Mouse (Mus musculus) CH12F3 (cell line): ENCODE measurements around the gene Vwce.

ENCODE experiments used
- in situ Hi-C: fragments of 300-500 bp; cut with MboI; formaldehyde crosslinking; loops from 2 replicates; pipeline ENCODE4 v1.14.3; 2020; ENCODE audit warnings: low sequenced_read_pairs

The Vwce gene

GRCm38 (mm10) chr19:10689470-10690166 is 55.6 kb downstream of the Vwce start:
- in situ Hi-C loops = no loop called here

- in situ Hi-C loops = no loop called here
Observed at GRCm38 (mm10) chr19:10690336-10690735, 56.3 kb downstream of the Vwce start.

- in situ Hi-C loops = no loop called here
Observed at GRCm38 (mm10) chr19:10691121-10691520, 57.1 kb downstream of the Vwce start.

GRCm38 (mm10) chr19:10691660-10692059 is 57.6 kb downstream of the Vwce start:
- in situ Hi-C loops = no loop called here

- in situ Hi-C loops = no loop called here
Observed at GRCm38 (mm10) chr19:10692361-10692760, 58.3 kb downstream of the Vwce start.

GRCm38 (mm10) chr19:10693926-10694682 is 60.1 kb downstream of the Vwce start:
- in situ Hi-C loops = no loop called here

- in situ Hi-C loops = no loop called here
Observed at GRCm38 (mm10) chr19:10695801-10696200, 61.8 kb downstream of the Vwce start.

- in situ Hi-C loops = no loop called here
Observed at GRCm38 (mm10) chr19:10698131-10698991, 64.3 kb downstream of the Vwce start.

GRCm38 (mm10) chr19:10699851-10700250 is 65.8 kb downstream of the Vwce start:
- in situ Hi-C loops = no loop called here

- in situ Hi-C loops = no loop called here
Observed at GRCm38 (mm10) chr19:10701013-10701726, 67.2 kb downstream of the Vwce start.

GRCm38 (mm10) chr19:10702125-10702524 is 68.1 kb downstream of the Vwce start:
- in situ Hi-C loops = no loop called here

GRCm38 (mm10) chr19:10703470-10703869 is 69.5 kb downstream of the Vwce start:
- in situ Hi-C loops = no loop called here

- in situ Hi-C loops = no loop called here
Observed at GRCm38 (mm10) chr19:10707087-10707875, 73.3 kb downstream of the Vwce start.

- in situ Hi-C loops = no loop called here
Observed at GRCm38 (mm10) chr19:10707881-10708280, 73.9 kb downstream of the Vwce start.

- in situ Hi-C loops = no loop called here
Observed at GRCm38 (mm10) chr19:10708900-10709299, 74.9 kb downstream of the Vwce start.

GRCm38 (mm10) chr19:10709360-10710087 is 75.5 kb downstream of the Vwce start:
- in situ Hi-C loops = no loop called here

- in situ Hi-C loops = no loop called here
Observed at GRCm38 (mm10) chr19:10710088-10710511, 76.1 kb downstream of the Vwce start.

- in situ Hi-C loops = no loop called here
Observed at GRCm38 (mm10) chr19:10710751-10711150, 76.7 kb downstream of the Vwce start.

- in situ Hi-C loops = no loop called here
Observed at GRCm38 (mm10) chr19:10712194-10712593, 78.2 kb downstream of the Vwce start.
